Mouse (Mus musculus) lung, adult 2 months (tissue): ENCODE measurements around the gene Stat1.

Experiments
- CTCF ChIP-seq: fragments of 200-500 bp; IDR thresholded peaks from 2 replicates; pipeline ENCODE4 v1.5.1; 2011; ENCODE audit warnings: mild to moderate bottlenecking, low read length, control low read depth; ENCODE audit not compliant: insufficient read depth
- POLR2A ChIP-seq: fragments of 200-500 bp; IDR thresholded peaks from 2 replicates; pipeline ENCODE4 v1.6.1; 2011; ENCODE audit warnings: low read depth, mild to moderate bottlenecking, control low read depth, low read length, borderline replicate concordance; ENCODE audit errors: extremely low read depth

GRCm38 (mm10) chr1:52137292-52137691, 18.1 kb downstream of the Stat1 start:
- TF ChIP-seq POLR2A (no peak), CTCF (no peak)
